Mouse (Mus musculus) thymus, adult 2 months (tissue): ENCODE measurements around the gene Farp2.

Experiments
- CTCF ChIP-seq: fragments of 200-500 bp; IDR thresholded peaks from 2 replicates; pipeline ENCODE4 v1.5.1; 2012; ENCODE audit warnings: mild to moderate bottlenecking, control low read depth, low read length, moderate library complexity, borderline replicate concordance; ENCODE audit not compliant: control insufficient read depth, poor library complexity, insufficient read depth; ENCODE audit errors: extremely low read depth
- POLR2A ChIP-seq: fragments of 200-500 bp; IDR thresholded peaks from 2 replicates; pipeline ENCODE4 v1.6.1; 2012; ENCODE audit warnings: mild to moderate bottlenecking, low read length, control low read depth, moderate library complexity; ENCODE audit not compliant: control insufficient read depth, poor library complexity, insufficient read depth; ENCODE audit errors: extremely low read depth

DNA sequence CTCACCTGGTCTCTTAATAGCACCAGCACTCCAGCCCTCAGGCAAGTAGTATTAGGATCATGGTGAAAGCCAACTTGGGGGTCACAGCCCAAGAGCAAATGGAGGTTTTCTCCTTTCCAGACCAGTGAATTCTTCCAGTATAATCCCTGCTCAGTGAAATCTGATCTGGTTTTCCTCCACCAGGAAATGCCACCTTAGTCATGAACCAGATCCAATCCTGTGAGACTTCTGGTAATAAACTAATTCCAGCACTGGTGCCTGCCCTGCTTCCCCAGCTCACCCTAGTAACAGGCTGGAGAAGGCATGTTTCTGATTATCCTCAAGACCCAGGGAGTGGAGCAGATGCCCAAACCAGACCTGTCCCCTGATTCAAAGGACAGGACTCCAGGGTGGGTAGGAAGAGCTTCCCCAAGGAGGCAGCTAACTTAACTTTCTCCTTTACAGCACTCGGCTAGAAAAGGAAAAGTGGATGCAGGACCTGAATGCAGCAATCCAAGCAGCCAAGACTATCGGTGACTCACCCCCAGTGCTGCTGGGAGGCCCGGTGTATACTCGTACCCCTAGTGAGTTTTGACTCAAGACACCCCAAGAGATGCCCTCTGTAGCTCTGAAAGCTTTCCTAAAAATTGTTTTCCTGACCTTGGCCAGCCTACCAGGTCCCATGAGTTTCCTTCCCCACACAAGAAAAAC lies 106.3 kb downstream of the Farp2 start:
- TF ChIP-seq POLR2A = no peak
- TF ChIP-seq CTCF = no peak
